Mouse (Mus musculus): ENCODE results near the gene Rsph4a.

GRCm38 (mm10) chr10:33946336-33946735, 41.4 kb downstream of the Rsph4a start:
- TF ChIP-seq GATA1 (IDR thresholded peaks at IDR 0.05; ENCODE audit: low read length) = no peak
- TF ChIP-seq TAL1 (IDR thresholded peaks at IDR 0.05; ENCODE audit: low read length) = no peak
